Mouse (Mus musculus) left cerebral cortex, postnatal 10 days (tissue): ENCODE measurements around the gene Gm3417. TPM values are rescaled to one million over a fixed set of nuclear protein-coding genes. Genes with fewer than 3 reads are reported as not detected.
"Not testable (repeated sequence)": the region's sequence is repeated elsewhere in the genome, so short reads cannot be mapped to it uniquely, and the experiment has no call there.

Experiments used
- DNase-seq, 2 experiments: peaks; one replicate each; pipeline ENCODE4 v3.0.0; 2021 to 2022; ENCODE audit warnings: low spot score in 2 of 2, mixed read lengths in 1 of 2; ENCODE audit errors: extremely low spot score in 1 of 2
- intact Hi-C: fragments of 180-260 bp; cut with DNase I; formaldehyde crosslinking; loops from one replicate; pipeline ENCODE4 v1.15.1; 2025
- total RNA-seq, 2 experiments: library from RNA; stranded (reverse); gene quantifications; 2 replicates each; pipeline ENCODE4 v1.2.3; 2021

Gm3417 gene
- total RNA-seq, 2 experiments from 2014 or later: 1.1 TPM; not detected in 1

- intact Hi-C loops: not testable (repeated sequence)
- DNase-seq: peak in 1 of 2 experiments; percentile 57
These were observed 17.5 kb downstream of the Gm3417 start, which contains the start of gene Phf10 for GRCm38 (mm10) chr17:14960951-14961556. Gene Phf10, minus strand, starts transcription at chr17:14961273.

DNA sequence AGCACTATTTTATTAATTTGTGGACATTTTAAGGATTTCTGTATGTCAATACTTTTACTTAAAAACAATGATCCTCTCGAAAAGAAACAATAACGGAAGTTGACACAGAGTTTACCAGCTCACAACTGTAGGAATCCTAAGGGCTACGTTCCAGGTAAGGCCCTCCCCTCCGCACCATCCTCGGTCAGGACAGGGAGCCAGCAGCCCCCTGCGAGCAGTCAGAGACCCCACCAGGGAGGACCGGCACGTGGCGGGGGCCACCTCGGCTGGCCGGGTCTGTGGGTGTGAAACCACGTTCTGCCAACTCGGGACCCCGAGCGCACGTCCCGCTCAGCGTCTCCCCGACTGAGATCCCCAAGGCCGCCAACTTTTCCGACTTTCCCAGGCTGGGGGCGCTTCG is 18.1 kb downstream of the Gm3417 start:
- DNase-seq: peak in 1 of 2 experiments; percentile 58
- intact Hi-C loops: no loop called here

- intact Hi-C loops: no loop called here
These were observed 18.6 kb downstream of the Gm3417 start for GRCm38 (mm10) chr17:14959979-14960378.

GRCm38 (mm10) chr17:14958686-14959327 is 19.8 kb downstream of the Gm3417 start:
- intact Hi-C loops: no loop called here
- no peak for DNase-seq

More at GRCm38 (mm10) chr17:14959979-14960378, 18.6 kb downstream of the Gm3417 start:
- no peak for DNase-seq

DNA sequence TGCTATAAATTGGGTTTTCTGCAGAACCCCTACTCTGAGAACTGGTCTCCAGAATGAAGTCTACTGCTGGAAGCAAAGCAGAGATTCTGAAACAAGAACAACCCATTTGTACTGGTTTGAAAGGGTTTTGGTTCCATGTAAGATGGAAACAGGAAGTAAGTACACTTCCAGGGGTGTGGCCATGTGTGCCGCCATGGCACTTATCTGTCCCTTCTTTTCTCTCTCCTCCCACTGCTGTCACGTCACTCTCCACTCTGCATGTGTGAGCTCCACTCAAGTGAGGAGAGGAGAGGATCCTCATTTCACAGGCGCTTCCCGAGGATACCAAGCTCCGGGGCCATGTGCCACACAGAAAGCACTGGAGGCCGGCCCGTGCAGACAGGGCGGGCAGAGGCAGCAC is 25.1 kb downstream of the Gm3417 start:
- intact Hi-C loops: no loop called here
- DNase-seq: no peak

DNA sequence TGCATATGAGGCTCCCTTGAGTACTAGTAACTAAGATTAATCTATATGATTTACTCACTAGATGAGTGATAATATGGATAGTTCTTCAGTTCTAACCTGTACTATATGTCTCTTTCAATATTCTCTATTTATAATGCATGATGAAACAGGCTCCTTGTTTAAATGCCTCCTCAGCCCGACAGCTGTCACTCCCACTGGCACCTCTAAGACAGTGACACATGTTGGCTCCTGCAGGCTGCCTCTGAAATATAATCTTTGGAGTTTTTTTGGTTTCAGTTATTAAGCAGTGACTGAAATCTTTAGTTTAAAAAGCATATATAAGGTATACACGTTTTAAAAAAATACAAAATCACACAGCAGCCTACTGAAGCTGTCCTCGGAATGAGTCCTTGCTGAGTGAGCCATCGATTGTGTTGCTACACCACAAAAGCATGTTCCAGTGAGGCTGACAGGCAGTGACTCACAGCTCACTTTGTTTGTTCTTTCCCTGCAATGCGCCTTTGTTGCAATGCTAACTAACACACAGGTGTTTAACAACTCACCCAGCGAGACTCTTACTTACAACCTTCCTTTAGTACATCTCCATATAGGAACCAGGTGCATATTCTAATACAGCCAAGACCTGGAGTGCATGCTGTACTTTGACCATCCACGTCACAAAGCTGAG is 29.3 kb downstream of the Gm3417 start:
- no peak for DNase-seq
- intact Hi-C loops: no loop called here

GRCm38 (mm10) chr17:14944551-14944950 is 34.0 kb downstream of the Gm3417 start:
- intact Hi-C loops: no loop called here

GRCm38 (mm10) chr17:14943729-14944059 is 34.9 kb downstream of the Gm3417 start:
- intact Hi-C loops: no loop called here
- DNase-seq: no peak

More at GRCm38 (mm10) chr17:14944551-14944950, 34.0 kb downstream of the Gm3417 start:
- DNase-seq: no peak

DNA sequence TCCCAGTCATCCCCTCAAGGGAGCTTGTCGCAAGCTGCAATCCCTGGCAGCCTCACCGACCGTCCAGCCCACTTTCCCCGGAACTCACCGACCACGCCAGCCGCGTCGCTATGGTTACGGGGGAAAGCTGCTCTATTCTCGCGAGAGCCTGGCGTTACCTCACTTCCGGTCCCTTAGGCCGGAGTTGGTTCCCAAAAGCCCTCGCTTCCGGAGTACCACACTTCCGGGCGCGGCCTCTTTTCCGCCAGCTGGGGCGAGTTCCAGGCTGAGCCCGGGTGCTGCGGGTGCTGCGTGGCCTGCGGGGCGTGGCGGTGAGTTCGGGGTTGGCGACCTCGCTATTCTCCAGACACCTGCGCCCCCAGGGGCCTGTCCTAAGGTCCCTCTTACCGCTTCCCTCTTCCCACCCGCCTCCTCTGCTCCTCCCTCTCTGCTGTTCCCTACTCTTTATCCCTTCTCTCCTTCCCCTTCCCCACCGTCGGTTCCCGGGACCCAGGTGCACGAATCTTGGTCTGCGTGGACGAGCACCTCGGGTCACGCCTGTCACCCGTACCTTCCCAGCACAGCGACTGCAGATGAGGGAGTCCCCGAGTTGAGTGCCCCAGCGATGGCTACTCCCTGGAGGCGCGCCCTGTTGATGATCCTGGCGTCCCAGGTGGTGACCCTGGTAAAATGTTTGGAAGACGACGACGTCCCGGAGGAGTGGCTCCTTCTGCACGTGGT is 35.4 kb downstream of the Gm3417 start, which contains the start of the genes Wdr27 and 1600012H06Rik:
Gene Wdr27, minus strand, starts transcription at position 150 of the 720 bp plus-strand sequence.
Gene 1600012H06Rik, plus strand, starts transcription at position 176 of the 720 bp plus-strand sequence.
- intact Hi-C loops: no loop called here

GRCm38 (mm10) chr17:14942181-14942580 is 36.4 kb downstream of the Gm3417 start:
- DNase-seq, intact Hi-C loops: not testable (repeated sequence)

More for the DNA sequence above, 35.4 kb downstream of the Gm3417 start, which contains the start of the genes Wdr27 and 1600012H06Rik:
- DNase-seq: peak; percentile 98 to 99

- intact Hi-C loops: no loop called here
- no peak for DNase-seq
These were observed 42.6 kb downstream of the Gm3417 start for GRCm38 (mm10) chr17:14935841-14936605.

- DNase-seq, intact Hi-C loops: not testable (repeated sequence)
These were observed 43.3 kb downstream of the Gm3417 start for GRCm38 (mm10) chr17:14935280-14935679.

GRCm38 (mm10) chr17:14931469-14931868 is 47.1 kb downstream of the Gm3417 start:
- DNase-seq: no peak
- intact Hi-C loops: no loop called here

DNA sequence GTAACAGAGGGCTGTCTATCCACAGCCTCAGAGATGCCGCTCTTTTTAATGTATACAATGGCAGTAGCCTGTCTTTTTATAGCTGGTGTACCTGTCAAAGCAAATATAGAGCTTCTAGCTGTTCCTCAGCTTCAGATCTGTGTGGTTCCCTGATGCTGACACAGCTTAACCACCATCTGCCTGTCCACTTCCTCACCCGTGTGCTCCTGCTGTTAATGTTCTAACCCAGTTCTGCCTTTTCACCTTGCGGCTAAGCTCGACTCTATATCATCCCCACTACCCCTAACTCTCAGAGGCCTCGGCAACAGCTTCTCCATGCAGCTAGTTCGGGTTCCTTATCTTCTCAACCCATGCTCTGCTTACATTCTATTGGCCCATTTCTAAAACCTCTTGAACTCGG is 47.9 kb downstream of the Gm3417 start:
- no peak for DNase-seq
- intact Hi-C loops: no loop called here

DNA sequence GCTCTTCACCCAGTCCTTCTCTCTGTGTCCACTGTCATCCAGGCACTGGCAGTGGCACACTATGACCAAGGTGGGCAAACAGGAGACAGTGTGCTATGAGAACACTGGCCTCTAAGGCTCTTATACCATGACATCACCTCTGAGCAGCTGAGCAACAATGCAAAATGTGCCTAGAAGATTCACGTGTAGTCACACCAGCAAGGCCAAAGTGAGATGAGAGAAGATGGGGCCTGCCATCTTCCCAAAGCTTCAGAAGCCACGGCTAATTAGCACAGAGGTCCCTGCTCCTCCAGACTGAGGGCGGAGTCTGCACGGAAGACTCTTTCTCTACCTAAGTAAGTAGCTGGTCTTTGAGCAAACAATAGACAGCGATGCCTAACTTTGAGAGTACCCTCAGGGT is 50.0 kb downstream of the Gm3417 start:
- intact Hi-C loops: no loop called here
- no peak for DNase-seq

DNA sequence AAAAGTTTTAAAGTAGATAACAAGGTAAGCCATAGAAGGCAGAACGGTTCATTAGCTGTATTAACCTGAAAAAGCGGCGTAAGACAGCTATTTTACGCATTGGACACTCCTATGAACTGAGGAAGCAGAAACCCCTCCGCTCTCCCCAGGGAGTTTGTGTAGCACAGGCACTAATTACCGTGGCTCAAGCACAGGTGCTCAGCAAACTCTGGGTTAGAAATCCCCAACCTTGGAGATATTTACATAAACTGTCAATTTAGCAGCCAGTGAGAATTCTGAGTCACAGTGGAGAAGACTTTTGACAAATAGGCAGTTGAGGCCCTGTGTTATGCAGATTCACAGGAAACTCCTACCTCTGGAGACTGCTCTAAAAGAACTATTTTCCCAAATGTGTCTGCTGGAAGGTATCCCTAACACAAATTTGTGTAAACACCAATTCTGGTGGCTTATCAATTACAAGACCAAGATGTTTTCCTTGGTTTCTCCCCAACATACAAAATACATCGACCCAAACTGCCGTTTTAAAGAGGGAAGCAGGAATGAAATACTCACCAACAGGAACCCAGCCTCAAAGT is 50.9 kb downstream of the Gm3417 start:
- intact Hi-C loops: no loop called here
- DNase-seq: no peak

GRCm38 (mm10) chr17:14921582-14921981 is 57.0 kb downstream of the Gm3417 start:
- no peak for DNase-seq
- intact Hi-C loops: no loop called here

DNA sequence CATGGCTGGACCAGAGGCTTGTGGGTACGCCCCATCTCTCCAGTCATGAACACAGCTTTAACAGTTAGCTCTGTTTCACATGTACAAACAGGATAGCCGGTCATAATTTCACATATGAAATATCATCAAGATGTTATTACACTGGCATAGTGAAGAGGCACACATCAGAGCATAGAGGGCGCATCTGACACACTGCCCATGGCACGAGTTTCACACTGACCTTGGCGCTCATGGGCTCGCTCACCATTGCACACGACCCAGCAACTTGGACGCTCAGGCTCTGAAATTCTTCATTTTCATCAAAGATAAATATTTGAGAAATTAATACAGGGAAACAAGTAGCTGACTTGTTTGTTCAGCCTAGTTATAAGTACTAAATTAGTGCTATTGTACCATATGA is 60.7 kb downstream of the Gm3417 start:
- no peak for DNase-seq
- intact Hi-C loops: no loop called here
